Mouse (Mus musculus) Patski (cell line): ENCODE data around the gene Myh8. TPM values are rescaled to one million over a fixed set of nuclear protein-coding genes. Genes with fewer than 3 reads are reported as not detected.

Source experiments
- ATAC-seq: fragments of 100-300 bp; one replicate; pipeline ENCODE4 v1.8.0; 2021
- CTCF ChIA-PET: fragments of 350-600 bp; sonication (Branson Sonifier 250); formaldehyde crosslinking; loops from one replicate; lab custom pipeline; 2022; ENCODE audit warnings: inconsistent platforms; lab: Charles Lee
- POLR2A ChIA-PET: fragments of 350-600 bp; sonication (Branson Sonifier 250); formaldehyde crosslinking; loops from one replicate; lab custom pipeline; 2022; ENCODE audit warnings: antibody characterized with exemption, inconsistent platforms; lab: Charles Lee
- DNase-seq: peaks from one replicate; pipeline ENCODE4 v3.0.0-alpha.2; 2011; ENCODE audit warnings: low read depth, low spot score
- H3K27me3 ChIP-seq: fragments of 371-371 bp; one replicate; pipeline ENCODE4 v1.5.1; 2021
- CTCF ChIP-seq: fragments of 100-300 bp; IDR thresholded peaks from one replicate; pipeline ENCODE4 v1.5.1; 2021
- in situ Hi-C: fragments of 300-500 bp; cut with MboI; formaldehyde crosslinking; loops from 3 replicates; pipeline ENCODE4 v1.11.1; 2018; ENCODE audit warnings: low pct_unique_long_range_greater_than_20kb, mixed read lengths
- polyA plus RNA-seq: library from polyadenylated mRNA; unstranded; gene quantifications from one replicate; pipeline ENCODE4 v1.2.3, GENCODE M21; 2021

Myh8 gene
- polyA plus RNA-seq = not detected

DNA sequence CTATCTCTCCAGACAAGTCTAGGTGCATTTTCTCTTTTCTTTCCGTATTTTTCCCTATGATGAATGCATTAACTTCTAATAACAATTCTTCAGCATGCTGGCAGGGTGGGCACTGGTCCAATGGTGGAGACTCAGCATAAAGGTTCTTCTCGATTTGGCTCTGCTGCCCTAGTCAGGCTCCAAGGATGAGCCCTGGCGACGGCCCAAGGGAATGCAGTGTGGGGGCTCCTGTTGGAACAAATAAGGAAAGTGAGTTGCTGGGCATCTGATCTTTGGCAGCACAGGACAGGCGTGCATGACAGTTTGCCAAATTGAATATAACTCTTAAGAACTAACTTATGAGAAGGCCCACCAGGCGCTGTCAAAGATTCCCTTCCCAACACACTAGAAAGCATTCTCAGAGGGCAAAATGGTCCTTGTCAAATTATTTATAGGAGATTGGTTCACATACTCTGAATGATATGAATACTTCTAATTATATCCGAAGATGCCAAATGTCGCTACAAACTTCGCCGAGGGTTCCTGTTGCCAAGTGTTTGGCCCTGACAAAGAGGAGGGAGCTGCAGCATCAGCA lies at the start of gene Myh8:
Gene Myh8, plus strand, starts transcription at position 524 of the 574 bp plus-strand sequence.
- POLR2A ChIA-PET = no interaction called here

DNA sequence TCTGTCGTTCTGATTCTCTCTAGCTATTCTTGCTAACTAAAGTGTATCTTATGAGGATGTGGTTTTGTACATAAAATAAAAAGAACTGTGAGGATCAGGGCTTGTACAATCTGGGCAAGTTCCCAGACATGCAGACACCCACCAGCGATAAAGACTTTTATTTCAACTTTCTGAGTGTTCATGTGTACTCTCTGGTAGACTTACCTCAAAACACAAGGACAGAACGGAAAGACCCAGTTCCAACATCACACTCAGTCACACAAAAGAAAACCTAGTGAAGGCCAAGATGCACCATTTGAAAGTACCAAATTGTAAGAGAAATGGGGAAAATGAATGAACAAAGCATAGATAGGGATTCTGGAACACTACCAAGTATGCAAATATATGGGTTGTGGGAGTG lies 48.2 kb upstream of the Myh8 start:
- peaks cover 21% of the 10 kb centered on the region for H3K27me3 ChIP-seq
- ChIA-PET POLR2A (no interaction called here), CTCF (no interaction called here)
- no peak for TF ChIP-seq CTCF
- in situ Hi-C loops = no loop called here
- no peak for ATAC-seq
- DNase-seq = no peak

More for the DNA sequence above, at the start of gene Myh8:
- H3K27me3 ChIP-seq = peaks cover 28% of the 10 kb centered on the region
- ATAC-seq (no peak), DNase-seq (no peak)
- CTCF ChIA-PET = no interaction called here
- in situ Hi-C loops = no loop called here
- TF ChIP-seq CTCF = no peak

DNA sequence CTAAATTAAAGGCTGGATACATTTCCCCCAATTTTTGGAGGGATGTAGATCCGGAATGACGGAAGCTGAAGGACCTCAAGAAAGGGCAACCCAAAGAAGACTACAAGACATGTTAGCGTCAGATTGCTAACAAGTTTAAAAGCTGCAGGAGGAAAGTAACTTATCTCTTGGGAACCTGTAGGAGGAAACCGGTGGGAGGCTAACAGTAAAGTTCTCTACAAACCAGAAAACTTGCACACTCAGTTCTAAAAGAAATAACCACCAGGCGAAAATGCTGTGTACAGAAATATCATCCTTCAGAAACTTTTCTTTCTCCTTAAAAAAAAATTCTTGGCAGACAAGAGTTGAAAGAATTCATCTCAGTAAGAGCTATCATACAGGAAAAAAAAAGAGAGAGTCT lies 47.8 kb upstream of the Myh8 start:
- ChIA-PET CTCF (no interaction called here), POLR2A (no interaction called here)
- DNase-seq (no peak), ATAC-seq (no peak)
- in situ Hi-C loops = no loop called here
- peaks cover 21% of the 10 kb centered on the region for H3K27me3 ChIP-seq
- TF ChIP-seq CTCF = no peak

DNA sequence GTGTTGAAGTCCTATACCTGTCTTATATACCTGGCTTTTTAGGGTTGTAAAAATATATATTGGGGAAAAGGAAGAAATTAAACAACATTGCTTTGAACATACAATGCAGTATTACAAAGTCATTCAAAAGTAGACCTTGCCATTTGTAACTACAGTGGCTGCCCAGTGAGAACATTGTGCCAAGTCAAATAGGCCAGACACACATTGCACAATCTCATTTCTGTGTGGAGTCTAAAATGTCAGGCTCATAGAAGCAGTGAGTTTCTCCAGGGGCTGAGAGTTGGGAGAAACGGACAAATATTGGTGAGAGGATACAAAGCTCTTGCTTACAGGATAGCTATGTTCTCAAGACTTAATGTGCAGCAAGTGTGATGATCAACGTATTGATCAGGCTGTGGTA lies 47.0 kb upstream of the Myh8 start:
- no peak for DNase-seq
- ChIA-PET POLR2A (no interaction called here), CTCF (no interaction called here)
- in situ Hi-C loops = loop anchor here (5.0 kb wide), 1 partner anchor 118 kb away; no protein-coding TSS in a partner anchor
- no peak for TF ChIP-seq CTCF
- peaks cover 21% of the 10 kb centered on the region for H3K27me3 ChIP-seq
- ATAC-seq = no peak

DNA sequence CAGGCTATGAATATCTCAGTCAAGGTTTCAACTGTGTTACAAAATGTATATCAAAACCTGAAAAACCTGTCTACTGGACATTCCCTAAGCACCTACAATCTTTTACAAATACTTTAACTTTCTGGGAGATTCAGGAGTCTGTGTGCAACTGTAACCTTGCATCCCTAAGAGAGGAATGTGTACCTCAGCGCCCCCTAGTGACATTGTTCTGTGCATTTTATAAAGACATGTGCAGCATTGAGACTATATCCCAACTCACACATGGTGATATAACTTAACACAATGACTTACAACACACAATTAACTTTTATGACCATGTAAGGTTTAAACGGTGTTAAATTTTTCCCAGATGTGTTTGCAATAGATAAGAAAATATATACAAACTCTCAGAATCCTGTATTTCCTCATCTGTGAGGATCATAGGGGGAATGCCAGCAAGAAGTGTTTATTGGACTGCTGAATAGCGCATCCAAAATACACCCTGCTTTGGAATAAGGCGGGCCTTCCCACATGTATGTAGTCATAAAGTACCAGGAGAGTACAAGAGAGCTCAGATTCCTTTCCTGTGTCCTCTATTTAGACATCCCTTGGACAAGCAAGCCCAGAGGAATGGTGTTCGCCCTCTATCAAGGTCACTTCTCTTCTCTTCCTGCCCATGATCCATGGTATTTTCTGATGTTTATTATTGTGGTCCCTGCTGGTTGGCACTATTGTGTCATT lies 41.1 kb upstream of the Myh8 start:
- ChIA-PET CTCF (interaction anchor here (2.0 kb wide), 1 partner anchor 19 kb away, joined by 4 read pairs; no protein-coding TSS in a partner anchor), POLR2A (no interaction called here)
- DNase-seq = no peak
- TF ChIP-seq CTCF = peak; percentile 50
- in situ Hi-C loops = no loop called here
- peaks cover 25% of the 10 kb centered on the region for H3K27me3 ChIP-seq
- ATAC-seq = no peak

DNA sequence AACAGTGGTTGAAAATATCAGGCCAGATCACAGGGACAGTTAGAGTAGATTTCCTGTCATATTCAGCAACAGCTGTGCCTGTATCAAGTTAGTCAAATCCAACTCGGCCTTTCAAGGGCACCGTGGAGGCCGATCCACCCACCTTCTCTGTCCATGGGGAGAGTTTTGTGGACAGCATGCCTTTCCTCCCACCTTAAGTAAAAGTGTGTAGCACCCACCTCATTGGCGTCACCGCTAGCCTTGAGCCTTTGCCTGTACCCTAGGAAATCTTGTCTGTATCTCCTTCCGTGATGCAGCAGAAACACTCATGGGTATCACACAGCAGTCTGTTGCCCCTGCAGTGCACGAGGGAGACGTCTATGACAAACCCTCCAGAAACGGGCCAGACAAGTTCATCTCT lies 40.1 kb upstream of the Myh8 start:
- CTCF ChIA-PET = interaction anchor here (2.0 kb wide), 1 partner anchor 18 kb away, joined by 4 read pairs; no protein-coding TSS in a partner anchor
- POLR2A ChIA-PET = no interaction called here
- no peak for TF ChIP-seq CTCF
- ATAC-seq (no peak), DNase-seq (no peak)
- peaks cover 19% of the 10 kb centered on the region for H3K27me3 ChIP-seq
- in situ Hi-C loops = no loop called here

DNA sequence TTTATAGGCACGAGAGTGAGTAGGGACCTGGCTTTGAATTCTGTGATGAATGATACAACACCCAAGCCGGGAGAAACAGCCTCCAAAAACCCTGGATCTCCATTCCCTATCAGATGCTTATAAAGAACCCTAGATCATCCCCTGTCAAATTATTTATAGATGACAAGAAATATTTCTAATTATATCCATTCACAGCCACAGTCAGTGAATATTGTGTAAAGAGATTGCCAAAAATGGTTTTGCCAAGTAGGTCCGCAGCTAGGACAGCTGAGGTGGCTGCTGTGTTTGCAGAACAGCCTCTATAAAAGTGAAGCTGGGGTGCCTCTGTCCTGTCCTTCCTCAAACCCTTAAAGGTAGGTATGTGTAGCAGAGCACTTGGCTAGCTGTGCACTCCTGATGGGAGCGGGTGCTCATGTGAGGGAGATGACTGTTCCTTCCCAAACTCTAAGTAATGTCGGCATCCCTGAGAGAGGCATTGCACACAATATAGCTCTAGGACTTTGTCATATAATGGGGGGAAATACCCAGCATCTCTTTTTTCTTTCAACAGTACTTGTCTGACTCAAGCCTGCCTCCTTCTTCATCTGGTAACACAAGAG lies 39.3 kb upstream of the Myh8 start, which contains the start of gene Myh4:
Gene Myh4, plus strand, starts transcription at position 549 of the 599 bp plus-strand sequence.
- ATAC-seq = no peak
- POLR2A ChIA-PET = interaction anchor here (0.6 kb wide), 1 partner anchor 9 kb away, joined by 3 read pairs; no protein-coding TSS in a partner anchor
- TF ChIP-seq CTCF = no peak

DNA sequence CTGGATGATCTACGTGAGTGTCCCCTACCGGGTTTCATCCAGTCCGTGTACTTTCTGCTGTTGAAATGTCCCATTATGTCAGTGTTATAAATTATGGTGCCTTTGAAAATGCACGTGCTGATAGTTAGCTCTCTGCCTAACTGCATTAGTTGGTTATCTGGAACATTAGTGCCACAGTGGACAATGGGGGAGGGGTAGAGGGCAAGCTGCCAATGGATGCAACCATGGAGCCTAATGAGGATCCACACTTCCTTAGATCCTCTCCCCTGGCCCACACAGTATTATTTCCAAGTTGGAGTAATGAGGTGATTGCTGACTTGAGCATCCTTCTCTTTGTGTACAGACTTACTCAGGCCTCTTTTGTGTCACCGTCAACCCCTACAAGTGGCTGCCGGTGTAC lies 35.9 kb upstream of the Myh8 start:
- no peak for ATAC-seq

More for the DNA sequence above, 39.3 kb upstream of the Myh8 start, which contains the start of gene Myh4:
- CTCF ChIA-PET = interaction anchor here (2.0 kb wide), 1 partner anchor 17 kb away, joined by 4 read pairs; no protein-coding TSS in a partner anchor
- peaks cover 13% of the 10 kb centered on the region for H3K27me3 ChIP-seq
- in situ Hi-C loops = no loop called here
- no peak for DNase-seq

DNA sequence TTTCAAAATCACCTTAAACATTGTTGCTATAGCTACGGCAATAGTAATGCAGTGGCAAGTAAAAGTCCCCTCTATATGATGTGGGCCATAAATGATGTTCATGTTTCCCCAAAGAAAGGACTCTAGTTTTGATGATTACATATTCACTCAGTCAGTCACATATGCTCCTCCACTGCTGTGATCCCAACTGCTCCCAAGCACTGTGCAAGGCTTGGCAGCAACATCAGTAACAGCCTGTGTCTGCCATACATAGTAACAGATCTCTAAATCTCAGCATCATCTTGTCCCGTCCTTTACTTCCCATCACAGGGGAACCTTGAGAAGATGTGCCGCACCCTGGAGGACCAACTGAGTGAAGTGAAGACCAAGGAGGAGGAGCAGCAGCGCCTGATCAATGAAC lies 23.2 kb upstream of the Myh8 start:
- DNase-seq (no peak), ATAC-seq (no peak)
- TF ChIP-seq CTCF = no peak
- in situ Hi-C loops = no loop called here
- H3K27me3 ChIP-seq = peaks cover 47% of the 10 kb centered on the region
- ChIA-PET CTCF (interaction anchor here (1.7 kb wide), 1 partner anchor 17 kb away, joined by 4 read pairs; no protein-coding TSS in a partner anchor), POLR2A (no interaction called here)

More for the DNA sequence above, 35.9 kb upstream of the Myh8 start:
- ChIA-PET CTCF (interaction anchor here (1.1 kb wide), 1 partner anchor 17 kb away, joined by 3 read pairs; no protein-coding TSS in a partner anchor), POLR2A (no interaction called here)
- no peak for DNase-seq
- peaks cover 13% of the 10 kb centered on the region for H3K27me3 ChIP-seq
- in situ Hi-C loops = no loop called here
- no peak for TF ChIP-seq CTCF

DNA sequence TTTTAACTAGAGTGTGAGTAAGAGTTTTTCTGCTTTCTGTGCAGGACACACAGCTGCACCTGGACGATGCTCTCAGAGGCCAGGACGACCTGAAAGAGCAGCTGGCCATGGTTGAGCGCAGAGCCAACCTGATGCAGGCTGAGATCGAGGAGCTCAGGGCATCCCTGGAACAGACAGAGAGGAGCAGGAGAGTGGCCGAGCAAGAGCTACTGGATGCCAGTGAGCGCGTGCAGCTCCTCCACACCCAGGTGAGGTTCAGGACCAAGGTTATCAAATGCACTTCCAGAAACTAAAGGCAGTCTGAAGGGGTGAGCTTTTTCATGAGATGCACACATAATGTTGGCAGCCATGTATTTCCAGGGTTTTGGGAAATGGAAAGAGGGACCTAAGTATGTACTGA lies 19.9 kb upstream of the Myh8 start:
- in situ Hi-C loops = no loop called here
- ATAC-seq = no peak
- no peak for DNase-seq
- TF ChIP-seq CTCF = no peak
- H3K27me3 ChIP-seq = peaks cover 45% of the 10 kb centered on the region
- POLR2A ChIA-PET = no interaction called here
- CTCF ChIA-PET = no interaction called here

DNA sequence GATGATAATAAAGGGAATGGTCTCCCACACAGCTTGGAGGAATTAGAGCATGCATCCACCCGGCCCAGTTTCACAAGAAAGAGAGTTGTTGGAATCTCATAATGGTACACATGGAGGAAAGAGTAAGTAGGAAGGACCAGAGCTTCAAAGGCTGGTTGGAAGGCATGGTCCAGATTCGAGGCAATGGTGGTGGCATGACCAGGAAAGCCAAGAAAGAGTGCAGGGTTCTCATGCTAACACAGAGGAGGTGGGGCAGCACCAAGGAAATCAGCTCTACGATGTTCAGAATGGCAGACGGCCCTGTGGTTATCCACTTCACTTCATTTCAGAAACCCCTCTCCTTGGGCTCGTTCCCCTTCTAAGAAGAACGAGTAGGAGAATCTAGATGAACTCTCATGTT lies 16.0 kb upstream of the Myh8 start:
- ChIA-PET CTCF (no interaction called here), POLR2A (interaction anchor here (0.6 kb wide), 1 partner anchor 43 kb away, joined by 4 read pairs; no protein-coding TSS in a partner anchor)
- DNase-seq = no peak
- no peak for TF ChIP-seq CTCF
- in situ Hi-C loops = no loop called here
- no peak for ATAC-seq
- peaks cover 34% of the 10 kb centered on the region for H3K27me3 ChIP-seq
